Mouse (Mus musculus): ENCODE data around the gene Olfr412.
A peak's percentile ranks its signal among the peaks of the same experiment; 100 is the strongest.

The Olfr412 gene

DNA sequence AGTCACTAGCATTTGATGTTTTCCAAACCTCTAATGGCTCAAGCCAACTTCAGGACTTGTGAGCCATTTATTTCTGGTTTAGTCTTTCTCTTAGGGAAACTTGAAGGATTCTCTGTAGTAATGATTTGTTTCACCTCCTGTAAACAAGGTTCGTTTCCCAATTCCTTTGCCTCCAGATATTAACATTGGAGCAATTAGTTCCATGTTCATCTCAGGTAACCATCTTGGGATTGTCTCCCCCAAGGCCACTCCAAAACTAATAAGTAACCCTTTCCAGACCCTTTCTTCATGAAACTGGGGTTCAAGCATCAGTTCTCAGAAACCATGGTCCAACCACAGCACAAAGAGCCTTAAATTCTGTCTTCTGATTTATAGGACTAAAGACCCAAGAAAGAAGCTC, at the start of gene Olfr412:
TSS of gene Olfr412 (plus strand) at position 301 of the 400 bp plus-strand sequence.
- DNase-seq (ENCODE audit: low read depth): no peak

DNA sequence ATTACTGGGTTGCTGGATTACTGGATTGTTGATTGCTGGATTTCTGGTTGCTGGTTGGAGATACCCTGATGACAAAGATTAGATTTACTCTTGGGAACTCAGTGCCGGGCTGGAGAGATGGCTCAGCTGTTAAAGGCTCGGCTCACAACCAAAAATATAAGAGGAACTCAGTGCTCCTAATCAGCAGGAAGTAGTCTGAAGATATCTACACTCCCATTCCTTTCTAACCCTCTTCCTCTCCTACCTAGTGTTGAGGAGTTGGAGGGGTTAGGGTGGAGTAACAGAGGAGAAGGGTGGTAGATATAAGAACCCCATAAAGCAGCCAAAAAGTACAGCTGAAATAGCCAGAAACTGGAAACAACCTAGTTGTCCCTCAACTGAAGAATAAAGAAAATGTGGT, 35.8 kb upstream of the Olfr412 start:
- no peak for DNase-seq (ENCODE audit: low read depth)

DNA sequence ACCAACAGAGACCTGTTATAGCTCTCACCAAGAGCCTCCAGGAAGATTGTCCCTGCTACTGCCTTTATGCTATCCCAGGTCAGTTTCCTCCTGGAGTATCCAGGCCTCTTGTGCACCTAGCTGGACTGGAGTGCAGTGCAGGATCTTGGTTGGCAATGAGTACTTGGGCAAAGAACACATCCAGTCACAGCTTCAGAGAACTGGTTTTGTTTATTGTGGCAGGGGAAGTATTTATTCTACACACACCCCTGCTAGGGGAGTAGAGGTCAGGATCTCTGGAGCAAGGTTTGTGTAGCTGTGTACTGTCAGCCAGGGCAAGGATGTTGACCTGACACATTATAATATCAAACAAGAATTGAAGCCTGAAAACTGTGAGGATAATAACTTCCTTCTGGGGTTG, 33.1 kb upstream of the Olfr412 start:
- DNase-seq (ENCODE audit: low read depth): no peak

DNA sequence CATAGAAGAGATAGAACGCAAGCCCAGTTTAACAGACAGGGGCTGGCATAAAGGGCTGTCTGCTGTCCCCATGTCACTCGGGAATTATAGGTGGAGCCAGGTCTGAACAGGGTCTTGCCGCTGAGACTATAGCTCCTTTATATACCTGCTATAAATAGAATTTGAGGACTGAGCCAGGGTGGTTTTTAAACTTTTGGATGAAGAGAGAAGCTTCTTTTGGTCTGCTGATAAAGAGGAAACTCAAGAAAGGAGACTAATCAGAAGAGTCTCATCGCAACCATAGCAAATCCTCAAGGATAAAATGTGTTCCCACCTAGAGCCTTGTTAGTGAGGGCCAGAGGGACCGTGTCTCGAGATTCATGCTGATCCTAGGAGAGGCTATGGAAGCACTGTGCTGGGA, 23.9 kb upstream of the Olfr412 start, which contains the start of gene Olfr410:
TSS of gene Olfr410 (minus strand) at position 101 of the 400 bp plus-strand sequence.
- no peak for DNase-seq (ENCODE audit: low read depth)

DNA sequence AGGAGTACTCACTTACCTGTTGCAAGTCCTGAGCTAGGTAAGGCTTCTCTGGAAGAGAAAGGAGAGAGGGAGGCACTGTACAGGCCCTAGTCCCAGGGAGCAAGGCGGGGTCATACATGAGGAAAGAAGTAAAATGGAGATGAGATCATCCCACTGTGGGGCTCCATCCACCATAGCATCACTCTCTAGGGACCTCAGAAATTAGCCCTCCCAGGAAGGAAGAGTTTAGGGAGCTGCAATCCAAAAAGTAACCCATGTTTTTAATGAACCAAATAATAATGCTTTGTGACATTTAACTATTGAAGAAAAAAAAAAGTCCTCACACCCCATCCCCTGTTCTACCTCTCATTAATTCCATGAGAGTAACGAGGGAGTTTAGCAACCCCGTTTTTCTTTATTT, 9.3 kb upstream of the Olfr412 start, which contains the start of gene Olfr411:
TSS of gene Olfr411 (minus strand) at position 101 of the 400 bp plus-strand sequence.
- no peak for DNase-seq (ENCODE audit: low read depth)

DNA sequence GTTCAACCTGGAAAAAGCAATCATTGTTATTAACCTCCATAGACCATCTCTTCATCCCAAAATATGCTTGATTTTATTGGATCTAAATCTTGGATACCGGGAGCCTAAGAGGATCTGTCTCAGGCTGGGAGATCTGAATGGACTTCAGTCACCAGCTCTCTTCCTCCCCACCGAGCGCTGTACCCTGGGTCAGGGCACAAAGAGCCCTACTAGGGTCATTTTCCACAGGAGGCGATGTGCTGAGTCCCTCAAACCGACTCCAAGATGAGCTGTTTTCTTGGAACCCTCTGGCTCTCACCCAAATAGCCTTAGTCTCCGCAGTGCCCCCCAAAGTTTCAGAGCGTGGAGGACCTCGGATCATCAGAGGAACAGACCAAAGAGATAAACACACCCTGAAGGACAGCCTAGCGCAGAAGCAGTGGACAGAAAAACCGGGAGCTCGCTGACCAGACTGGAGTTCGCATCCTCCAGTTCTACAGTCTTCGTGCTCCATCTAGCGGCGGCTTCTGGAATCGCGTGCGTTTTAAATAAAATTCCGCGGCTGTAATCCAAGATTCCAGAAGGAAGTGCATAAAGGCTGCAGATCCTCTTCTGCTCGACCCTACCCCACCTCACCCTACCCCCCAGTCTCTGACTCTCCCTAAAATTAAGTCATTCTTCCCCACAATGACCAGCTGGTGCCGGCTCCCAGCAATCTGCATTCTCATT, 9.7 kb downstream of the Olfr412 start:
- peak; percentile 93 for DNase-seq (ENCODE audit: low read depth)

DNA sequence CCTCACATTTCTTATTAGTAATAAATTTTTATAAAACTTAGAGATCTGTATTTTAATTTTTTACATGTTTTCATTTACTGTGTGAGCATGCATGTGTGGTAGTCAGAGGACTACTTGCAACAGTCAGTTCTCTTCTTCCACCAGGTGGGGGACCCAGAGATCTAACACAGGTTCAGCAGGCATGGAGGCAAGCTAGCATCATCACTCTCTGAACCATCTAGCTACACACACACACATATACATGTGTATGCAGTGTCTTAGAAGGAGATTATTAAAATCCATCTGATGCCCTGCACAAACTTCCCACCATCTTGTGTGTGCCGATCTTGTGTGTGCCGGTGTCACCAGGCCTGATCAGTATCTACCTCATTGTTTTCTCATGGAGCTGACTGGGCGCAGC, 15.0 kb downstream of the Olfr412 start:
- DNase-seq (ENCODE audit: low read depth): peak; percentile 85

DNA sequence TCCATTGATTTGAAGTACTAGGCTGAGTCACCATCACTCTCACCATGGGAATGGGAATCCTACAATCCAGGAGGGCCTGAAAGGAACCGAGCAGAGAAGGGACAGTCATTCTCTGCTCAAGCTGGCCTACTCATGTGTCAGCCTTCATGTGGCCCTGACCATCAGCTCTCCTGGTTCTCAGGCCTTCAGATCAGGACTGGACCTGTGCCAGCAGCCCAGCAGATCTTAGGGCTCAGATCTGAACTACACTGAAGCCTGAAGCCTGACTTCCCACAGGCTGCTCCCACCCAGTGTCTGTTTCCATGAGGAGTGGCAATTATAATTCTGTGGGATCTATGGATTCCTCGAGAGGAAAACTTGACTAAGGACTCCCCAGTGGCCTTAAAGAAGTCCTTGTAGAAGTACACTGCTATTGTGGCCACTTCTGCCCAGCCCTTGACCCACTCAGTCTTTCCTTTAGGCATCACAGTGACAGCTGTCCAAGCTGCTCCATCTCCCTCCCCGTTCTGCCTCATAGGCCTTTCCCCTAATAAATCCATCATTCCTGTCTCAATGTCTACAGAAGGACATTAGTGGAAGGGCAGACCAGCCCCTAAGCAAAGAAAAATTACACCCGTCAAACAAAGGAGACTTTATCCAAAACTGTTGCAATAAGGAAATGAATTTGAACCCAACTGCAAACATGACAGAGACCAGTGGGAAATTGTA, 17.5 kb downstream of the Olfr412 start:
- DNase-seq (ENCODE audit: low read depth): no peak

DNA sequence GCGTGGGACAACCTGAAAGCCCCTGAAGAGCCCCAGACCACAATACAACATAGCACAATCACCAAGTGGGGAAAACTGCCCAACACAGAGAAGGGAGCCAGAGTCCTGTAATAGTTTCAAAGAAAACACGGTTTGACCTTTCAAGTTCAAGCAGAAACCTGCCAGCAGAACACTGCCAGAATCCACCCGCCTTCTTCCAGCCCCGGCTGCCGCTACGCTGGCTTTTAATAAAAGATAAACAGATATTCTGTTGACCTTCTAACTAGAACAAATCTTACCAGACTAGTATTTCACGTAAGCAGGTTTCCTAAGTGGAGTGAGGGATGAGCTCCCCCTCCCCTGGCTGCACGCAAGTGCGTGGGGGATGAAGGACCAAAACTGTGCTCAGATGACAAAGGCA, 23.8 kb downstream of the Olfr412 start:
- no peak for DNase-seq (ENCODE audit: low read depth)

DNA sequence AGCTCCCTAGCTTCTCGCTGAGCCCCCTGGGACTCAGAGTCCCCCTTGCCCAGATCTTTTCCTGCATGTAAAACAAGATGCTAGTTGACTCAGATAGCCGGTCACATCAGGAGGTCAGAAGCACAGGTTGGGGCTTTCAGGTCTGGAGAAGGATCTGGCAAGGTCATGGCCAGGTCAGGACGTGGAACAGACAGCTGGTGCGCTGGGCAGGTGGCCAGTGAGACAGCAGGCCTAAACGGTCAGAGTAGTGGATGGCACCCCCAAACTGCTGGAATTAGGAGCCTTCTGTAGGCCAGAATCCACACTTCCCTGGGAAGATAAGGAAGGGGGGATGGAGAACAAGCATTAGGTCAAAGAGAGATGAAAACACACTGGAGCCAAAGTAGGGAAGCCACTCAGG, 25.3 kb downstream of the Olfr412 start:
- DNase-seq (ENCODE audit: low read depth): no peak

DNA sequence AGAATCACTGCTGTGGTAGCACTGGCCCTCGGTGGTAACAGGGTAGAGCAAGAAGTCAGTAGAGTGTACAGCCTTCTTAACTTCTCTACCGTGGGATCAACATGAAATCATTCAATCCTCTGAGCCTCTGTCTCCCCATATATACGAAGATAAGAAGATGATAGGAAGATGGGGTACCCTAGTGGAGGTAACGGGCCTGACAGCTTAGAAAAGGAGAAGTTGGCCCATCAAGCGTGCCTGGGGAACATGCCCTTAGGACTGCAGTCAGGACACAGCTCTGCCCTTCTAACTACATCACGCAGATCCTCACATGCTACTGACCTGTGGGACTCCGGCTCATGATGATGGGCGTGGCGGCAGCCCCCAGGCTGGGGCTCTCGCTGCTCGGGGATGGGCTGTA, 30.0 kb downstream of the Olfr412 start:
- DNase-seq (ENCODE audit: low read depth): no peak

DNA sequence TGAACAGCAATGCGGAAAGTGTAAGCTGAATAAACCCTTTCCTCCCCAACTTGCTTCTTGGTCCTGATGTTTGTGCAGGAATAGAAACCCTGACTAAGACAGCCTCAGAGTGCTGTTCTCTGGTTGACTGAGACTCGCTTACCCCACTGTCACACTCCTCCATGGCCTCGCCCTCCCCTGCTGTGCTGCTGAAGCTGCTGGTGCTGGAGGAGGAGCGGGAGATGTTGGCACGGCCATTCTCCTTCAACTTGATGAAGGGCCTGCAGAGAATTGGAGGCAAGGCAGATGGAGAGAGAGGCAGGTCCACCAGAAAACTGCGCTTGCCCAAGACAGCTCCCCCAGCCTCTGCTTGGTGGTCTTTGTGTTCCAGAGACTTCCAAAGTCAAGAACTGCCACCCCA, 31.0 kb downstream of the Olfr412 start:
- no peak for DNase-seq (ENCODE audit: low read depth)

DNA sequence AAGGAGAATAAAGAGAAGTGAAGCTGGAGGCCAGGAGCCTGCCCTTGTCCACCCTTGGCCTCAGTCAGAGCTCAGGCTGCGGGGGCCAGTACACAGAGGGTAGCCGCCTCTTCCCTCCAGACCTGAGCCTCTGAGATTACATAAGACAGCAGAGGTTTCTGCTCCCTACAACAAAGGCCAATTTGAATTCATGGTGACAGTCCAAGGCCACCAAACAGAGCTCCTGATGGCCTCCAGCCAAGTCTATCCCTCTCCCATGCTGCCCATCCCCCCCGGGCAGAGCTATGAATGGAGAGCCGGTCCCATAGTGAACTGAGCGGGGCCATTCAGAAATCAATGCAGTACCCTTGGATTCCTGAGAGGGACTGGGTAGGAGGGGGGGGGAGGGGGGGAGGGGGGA, 31.6 kb downstream of the Olfr412 start:
- no peak for DNase-seq (ENCODE audit: low read depth)

DNA sequence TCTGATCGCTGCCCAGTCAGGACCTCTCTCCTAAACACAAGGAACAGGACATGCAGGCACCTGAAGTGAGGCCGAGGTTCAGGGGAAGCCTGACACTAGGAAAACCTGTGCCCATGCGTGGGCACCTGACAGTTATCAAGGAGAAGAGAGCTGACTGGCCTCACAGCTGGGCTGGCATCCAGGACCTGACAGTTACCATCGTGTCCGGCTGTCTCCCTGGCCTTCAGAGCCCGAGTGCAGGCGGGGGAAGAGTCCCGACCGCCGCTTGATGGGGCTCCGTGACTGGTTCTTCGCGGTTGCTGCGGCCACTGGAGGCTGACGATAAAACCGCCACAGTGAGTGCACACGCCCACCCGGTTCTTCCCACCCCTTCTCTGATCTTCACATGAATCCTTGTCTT, 33.7 kb downstream of the Olfr412 start:
- DNase-seq (ENCODE audit: low read depth): no peak

DNA sequence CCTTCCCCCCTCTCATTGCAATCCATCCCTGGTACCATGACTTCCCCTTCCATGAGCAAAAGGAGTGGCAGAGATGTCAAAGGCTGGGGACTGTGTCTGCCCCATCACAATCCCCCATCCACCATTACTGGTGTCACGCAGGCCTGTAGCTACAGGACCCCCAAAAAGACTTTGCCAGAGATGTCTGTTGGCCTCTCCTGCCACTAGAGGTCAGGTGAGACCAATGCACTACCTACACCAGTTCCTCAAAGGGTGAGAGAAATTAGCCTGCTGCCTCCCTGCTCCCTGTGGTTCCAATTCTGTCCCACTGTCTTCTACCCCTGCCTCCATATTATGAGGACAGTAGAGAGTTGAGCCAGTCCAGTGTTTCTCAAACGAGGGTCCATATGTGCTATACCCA, 40.3 kb downstream of the Olfr412 start:
- peak; percentile 53 for DNase-seq (ENCODE audit: low read depth)

DNA sequence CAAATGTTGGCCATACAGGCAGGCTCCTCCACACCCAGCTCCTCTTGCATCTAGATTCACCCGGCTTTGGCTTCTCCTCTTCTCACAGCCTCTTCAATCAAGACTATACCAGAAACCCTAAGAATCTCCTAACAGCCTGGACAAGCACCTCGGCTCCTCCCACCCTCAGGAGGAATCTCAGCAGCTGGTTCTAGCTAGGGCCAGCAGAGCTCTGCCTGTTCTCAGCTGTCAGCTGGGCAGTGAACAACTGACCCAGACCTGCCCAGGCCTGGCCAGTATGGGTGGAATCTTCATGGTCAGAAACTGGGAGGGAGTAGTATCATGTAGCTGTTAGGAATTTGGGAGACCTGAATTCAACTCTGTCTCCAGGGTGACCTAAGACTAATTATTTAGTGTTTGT, 42.3 kb downstream of the Olfr412 start:
- peak; percentile 21 for DNase-seq (ENCODE audit: low read depth)

DNA sequence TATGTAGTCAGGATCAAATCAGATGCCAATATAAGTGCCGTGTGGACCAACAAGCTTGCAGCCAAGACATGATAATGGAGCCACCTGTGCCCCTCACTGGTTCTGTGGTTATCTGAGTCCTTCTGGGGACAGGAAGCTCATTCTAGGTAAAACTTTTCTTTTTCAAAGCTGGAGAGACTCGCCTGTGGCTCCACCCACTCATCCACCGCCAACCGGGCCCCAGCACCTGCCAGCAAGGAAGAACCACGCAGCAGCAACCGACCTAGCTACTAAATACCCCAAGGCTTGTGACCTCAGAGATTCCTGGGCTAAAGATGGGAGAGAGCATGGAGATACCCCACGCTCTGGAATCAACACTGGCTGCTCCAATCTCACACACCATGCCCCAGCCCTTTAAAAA, 43.3 kb downstream of the Olfr412 start:
- no peak for DNase-seq (ENCODE audit: low read depth)

DNA sequence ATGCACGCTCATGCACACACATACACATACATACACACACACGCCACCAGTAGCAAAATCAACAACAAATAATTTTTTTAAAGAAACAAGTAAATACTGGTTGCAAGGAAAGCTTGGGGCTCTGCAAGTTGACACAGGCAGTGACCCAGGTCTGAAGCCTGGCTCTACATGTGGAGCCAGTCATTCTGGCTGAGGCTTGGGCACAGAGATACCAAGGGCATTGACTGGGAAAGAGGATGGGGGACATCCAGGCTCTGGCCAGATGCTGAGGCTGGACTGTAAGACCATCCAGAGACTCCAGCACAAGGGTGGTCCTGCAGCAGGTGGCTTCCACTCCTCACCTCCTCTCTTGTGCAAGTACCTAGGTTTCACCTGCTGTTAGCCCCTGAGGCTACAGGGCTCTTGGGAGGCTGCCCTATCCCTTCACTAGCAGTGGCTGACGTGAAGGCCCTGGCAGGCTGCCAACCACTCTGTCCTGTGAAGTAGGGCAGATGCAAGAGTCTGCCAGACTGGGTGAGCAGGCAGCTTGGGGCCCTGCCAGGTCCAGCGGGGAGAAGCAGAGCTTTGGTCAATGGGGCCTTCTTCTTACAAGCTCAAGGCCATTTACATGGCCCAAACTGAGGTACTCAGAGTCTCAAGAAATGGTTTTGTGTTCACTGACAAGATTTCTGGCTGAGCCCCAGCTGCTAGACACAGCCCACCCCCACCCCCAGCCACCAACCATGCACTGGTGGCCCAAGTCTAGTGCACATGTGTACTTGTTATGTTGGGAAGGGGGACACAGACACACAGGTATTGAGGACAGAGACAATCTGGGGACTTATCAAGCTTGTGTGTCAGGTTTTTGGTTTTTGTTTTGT, 46.9 kb downstream of the Olfr412 start:
- peak; percentile 86 for DNase-seq (ENCODE audit: low read depth)

DNA sequence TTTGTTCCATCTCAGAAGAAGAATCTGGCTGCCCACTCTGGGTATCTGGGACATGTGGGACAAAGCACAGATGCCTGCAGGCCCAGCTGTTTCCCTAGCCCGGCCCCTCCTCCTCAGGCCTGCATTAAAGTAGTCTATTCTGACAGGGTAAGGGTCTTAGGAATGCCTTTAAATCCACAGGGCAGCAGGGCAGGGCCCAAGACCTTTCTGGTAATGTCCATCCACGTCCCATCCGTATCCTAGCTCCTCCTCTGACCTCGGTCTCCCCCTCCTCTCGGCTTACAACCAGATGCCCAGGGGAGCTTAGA, 47.5 kb downstream of the Olfr412 start:
- no peak for DNase-seq (ENCODE audit: low read depth)

DNA sequence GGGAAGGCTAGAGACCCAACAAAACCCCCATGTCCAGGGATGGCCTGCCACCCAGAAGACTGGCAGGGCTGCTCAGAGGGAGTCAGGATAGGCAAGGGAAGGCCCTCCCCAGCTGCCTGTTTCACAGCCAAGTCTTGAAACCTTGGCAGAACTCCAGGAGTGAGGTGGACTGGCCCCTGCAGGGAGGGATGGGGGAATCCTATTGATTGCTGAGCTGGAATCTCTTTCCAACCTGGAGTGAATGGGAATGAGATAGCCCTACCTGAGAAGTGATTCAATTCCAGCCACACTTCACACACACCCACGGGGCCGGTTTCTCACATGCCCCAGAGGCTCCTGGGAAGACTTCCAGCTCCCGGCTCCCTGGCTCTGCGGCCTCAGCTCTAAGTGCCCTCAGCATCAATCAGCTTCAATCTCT, 47.9 kb downstream of the Olfr412 start:
- DNase-seq (ENCODE audit: low read depth): peak; percentile 84

DNA sequence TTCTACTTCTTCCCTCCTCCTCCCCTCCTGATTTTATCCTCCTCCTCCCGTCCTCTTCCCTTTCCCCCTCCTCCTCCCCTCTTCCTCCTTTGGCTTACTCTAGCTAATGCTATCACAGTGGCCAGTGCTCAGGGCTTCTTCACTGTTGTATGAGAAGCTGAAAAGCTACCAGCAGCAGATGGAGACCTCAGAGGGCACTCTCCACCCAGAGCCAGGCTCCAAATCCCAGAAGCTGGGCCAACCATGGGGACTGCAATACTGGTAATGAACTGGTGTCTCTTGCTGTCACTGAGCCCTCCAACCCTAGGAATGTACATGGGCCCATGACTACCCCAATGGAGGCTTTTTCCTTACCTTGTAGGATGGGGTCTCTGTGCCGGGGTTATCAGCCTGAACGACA, 50.1 kb downstream of the Olfr412 start:
- no peak for DNase-seq (ENCODE audit: low read depth)

DNA sequence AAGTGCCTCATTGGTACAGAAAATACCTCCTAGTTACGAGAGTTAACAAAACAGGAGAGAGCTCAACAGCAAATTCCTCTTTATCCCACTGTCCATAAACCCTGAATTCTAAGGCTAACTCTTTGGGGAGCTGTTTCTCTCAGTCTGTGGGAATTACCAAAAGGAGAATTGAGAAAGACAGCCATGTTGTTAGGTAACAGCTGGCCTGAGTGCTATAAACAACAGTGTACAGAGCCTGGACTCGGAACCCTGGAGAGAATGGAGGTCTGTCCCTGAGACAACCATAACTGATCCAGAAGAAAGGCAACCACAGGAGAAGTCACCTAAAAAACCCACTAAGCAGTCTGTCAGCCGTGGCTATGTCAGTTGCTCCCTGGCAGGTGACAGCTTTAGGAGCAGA, 50.6 kb downstream of the Olfr412 start:
- DNase-seq (ENCODE audit: low read depth): peak; percentile 14

DNA sequence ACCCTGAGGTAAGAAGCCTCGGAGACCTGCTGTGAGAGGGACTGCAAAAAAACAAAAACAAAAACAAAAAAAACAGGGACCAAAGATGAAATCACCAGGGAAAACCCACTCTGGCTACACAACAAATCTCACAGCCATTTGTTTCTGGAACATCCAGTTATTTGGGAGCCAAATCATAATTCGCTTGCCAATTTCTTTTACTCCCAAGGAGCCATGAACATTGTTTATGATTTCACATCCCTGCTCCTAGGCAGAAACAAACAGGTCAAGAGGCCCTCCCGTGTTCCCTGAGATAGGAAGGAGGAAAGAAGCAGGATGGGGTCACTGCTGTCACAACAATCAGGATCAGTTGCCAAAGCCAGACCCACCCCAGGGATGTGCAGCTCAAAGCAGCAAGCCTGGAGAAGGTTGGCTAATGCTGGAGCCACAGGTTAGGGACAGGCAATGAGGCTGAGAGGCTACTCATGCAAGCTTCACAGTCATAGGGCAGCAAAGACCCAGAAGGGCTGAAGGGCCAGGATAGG, 51.6 kb downstream of the Olfr412 start:
- DNase-seq (ENCODE audit: low read depth): no peak
